Mouse (Mus musculus) hematopoietic stem cell, adult 5-6 weeks (primary cell): ENCODE results near the gene Tob2. TPM values are rescaled to one million over a fixed set of nuclear protein-coding genes. Genes with fewer than 3 reads are reported as not detected.
A peak's percentile ranks its signal among the peaks of the same experiment; 100 is the strongest.

ENCODE experiments used
- ATAC-seq, 2 experiments: fragments of 125-278 bp in 1 of 2; replicated peaks in 1 of 2; 2 replicates each; pipeline ENCODE4 v1.8.0; 2016 to 2017; ENCODE audit warnings: inconsistent platforms in 2 of 2, mild to moderate bottlenecking in 2 of 2, moderate number of reproducible peaks in 2 of 2, low read depth in 1 of 2, moderate TSS enrichment in 1 of 2; ENCODE audit not compliant: low FRiP score in 2 of 2, poor library complexity in 2 of 2, severe bottlenecking in 2 of 2, insufficient read depth in 1 of 2, low TSS enrichment in 1 of 2
- total RNA-seq: library from RNA; stranded (forward); fragments of 172-1452, 232-1000 nt; gene quantifications from 2 replicates; pipeline ENCODE4 v1.2.3, GENCODE M21; 2017

The Tob2 gene
- total RNA-seq, 1 experiment from 2014 or later: 38.4 TPM

- ATAC-seq: no peak
Measured at GRCm38 (mm10) chr15:81847161-81847560, 11.4 kb downstream of the Tob2 start.

GRCm38 (mm10) chr15:81846755-81847154 lies 11.8 kb downstream of the Tob2 start:
- no peak for ATAC-seq

- no peak for ATAC-seq
Measured at GRCm38 (mm10) chr15:81845724-81846123, 12.9 kb downstream of the Tob2 start.

GRCm38 (mm10) chr15:81845033-81845625 lies 13.5 kb downstream of the Tob2 start:
- no peak for ATAC-seq

- ATAC-seq: peak; percentile 23 to 37; a peak in 1 of 4 replicates
Measured at GRCm38 (mm10) chr15:81842275-81842674, 16.3 kb downstream of the Tob2 start.

GRCm38 (mm10) chr15:81840306-81840705 lies 18.3 kb downstream of the Tob2 start:
- ATAC-seq: no peak

GRCm38 (mm10) chr15:81839634-81840033 lies 19.0 kb downstream of the Tob2 start:
- 0 out of 4 replicates have a peak, but pooled peaks of 1 of the 2 experiments have one; percentile 25 for ATAC-seq

GRCm38 (mm10) chr15:81838554-81839235 lies 19.9 kb downstream of the Tob2 start:
- ATAC-seq: no peak

- no peak for ATAC-seq
Measured at GRCm38 (mm10) chr15:81836966-81837920, 21.4 kb downstream of the Tob2 start.

GRCm38 (mm10) chr15:81836124-81836821 lies 22.3 kb downstream of the Tob2 start:
- ATAC-seq: peak; percentile 70 to 83

GRCm38 (mm10) chr15:81835007-81835880 lies 23.4 kb downstream of the Tob2 start:
- ATAC-seq: no peak

GRCm38 (mm10) chr15:81834171-81834841 lies 24.3 kb downstream of the Tob2 start:
- ATAC-seq: no peak

GRCm38 (mm10) chr15:81833481-81833880 lies 25.1 kb downstream of the Tob2 start:
- no peak for ATAC-seq

- ATAC-seq: no peak
Measured at GRCm38 (mm10) chr15:81832219-81832618, 26.4 kb downstream of the Tob2 start.

- ATAC-seq: peak; percentile 89 to 94
Measured at GRCm38 (mm10) chr15:81831136-81831825, 27.3 kb downstream of the Tob2 start.

- ATAC-seq: no peak
Measured at GRCm38 (mm10) chr15:81830530-81830929, 28.1 kb downstream of the Tob2 start.
